Comparison of ENCODE assay signal across 13 mouse cellular contexts in the genomic region with DNA sequence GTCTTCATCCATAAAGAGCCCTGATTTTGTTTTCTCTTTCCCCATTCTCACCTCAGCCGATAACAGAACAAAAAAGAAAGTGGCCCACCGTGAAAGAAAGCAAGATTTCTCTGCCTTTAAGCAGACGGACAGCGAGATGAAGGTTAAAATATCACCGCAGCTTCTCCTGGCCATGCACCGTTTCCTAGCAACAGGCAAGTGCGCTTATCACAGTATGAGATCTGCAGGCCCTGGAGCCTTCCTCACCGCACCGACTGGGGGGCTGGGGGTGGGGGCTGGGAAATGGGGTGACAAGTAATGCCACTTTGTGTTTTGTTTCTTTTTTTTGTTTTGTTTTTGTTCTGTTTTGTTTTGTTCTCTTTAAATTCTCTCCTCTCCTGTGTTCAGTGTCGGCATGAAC.
DNase-seq lines count a peak whose midpoint lies in the region; ATAC-seq lines count a peak whose summit lies in the region.
"Had no signal": no experiment of that assay in that cellular context is flagged by ENCODE, and none has a peak within 500 bp of the region (broad histone marks: within the 10 kb centered on the region; RNA-seq: fewer than 3 reads in every experiment).

No protein-coding gene starts in this region.

- no peak overlapping the region for H3K27ac ChIP-seq in heart, embryonic 11.5 days (ENCODE audit: low read depth, low read length)
- H3K27ac ChIP-seq in hindbrain, embryonic 15.5 days (replicated peaks): peak overlapping the region; percentile 62
- H3K27ac ChIP-seq in neural tube, embryonic 14.5 days (ENCODE audit: low read depth, low read length): peak overlapping the region; percentile 35; the same call in 1 of the 2 replicates
- H3K27ac ChIP-seq: kidney, postnatal 0 days; limb, embryonic 15.5 days had no signal

- WGBS in heart, embryonic 11.5 days (ENCODE audit: insufficient replicate concordance): 36% methylated on average over 10 of the region's 10 CpGs
- WGBS in hindbrain, embryonic 15.5 days: 14% methylated on average over 10 of the region's 10 CpGs
- 19% methylated on average over 10 of the region's 10 CpGs for WGBS in neural tube, embryonic 14.5 days

- no peaks in the 10 kb centered on the region for H3K27me3 ChIP-seq in heart, embryonic 11.5 days (ENCODE audit: control insufficient read depth, insufficient read depth, low read length)
- no peaks in the 10 kb centered on the region for H3K27me3 ChIP-seq in hindbrain, embryonic 15.5 days
- H3K27me3 ChIP-seq in neural tube, embryonic 14.5 days (ENCODE audit: control insufficient read depth, insufficient read depth, low read length): no peaks in the 10 kb centered on the region
- H3K27me3 ChIP-seq: limb, embryonic 15.5 days had no signal

- H3K36me3 ChIP-seq in heart, embryonic 11.5 days (ENCODE audit: control insufficient read depth, insufficient read depth, low read length): no peaks in the 10 kb centered on the region
- no peaks in the 10 kb centered on the region for H3K36me3 ChIP-seq in hindbrain, embryonic 15.5 days
- H3K36me3 ChIP-seq in neural tube, embryonic 14.5 days (ENCODE audit: control insufficient read depth, insufficient read depth, low read length): no peaks in the 10 kb centered on the region

- DNase-seq in heart, postnatal 4 days: no peak
- peak; percentile 11 for DNase-seq in retina, embryonic 14.5 days (ENCODE audit: low spot score)
- no peak for DNase-seq in retina, postnatal 1 day
- DNase-seq in cerebellum, adult 11-12 months: no peak
- DNase-seq in frontal cortex, postnatal 36 days (ENCODE audit: low spot score in 2 of 2): no peak
- DNase-seq: B cell, adult 2 months; cerebellum, postnatal 36 days had no signal

- H3K4me1 ChIP-seq in heart, embryonic 11.5 days (ENCODE audit: control insufficient read depth, insufficient read depth, low read length): peaks cover 23% of the 10 kb centered on the region
- peaks cover 18% of the 10 kb centered on the region for H3K4me1 ChIP-seq in hindbrain, embryonic 15.5 days (replicated peaks)
- H3K4me1 ChIP-seq in neural tube, embryonic 14.5 days (ENCODE audit: control insufficient read depth, insufficient read depth, low read length): 0 out of 2 replicates have a peak, but pooled peaks cover 7% of the 10 kb centered on the region
- H3K4me1 ChIP-seq: limb, embryonic 15.5 days had no signal

- H3K9ac ChIP-seq in heart, embryonic 11.5 days (ENCODE audit: low read depth, low read length): no peak overlapping the region
- no peak overlapping the region for H3K9ac ChIP-seq in hindbrain, embryonic 15.5 days
- H3K9ac ChIP-seq in neural tube, embryonic 14.5 days (replicated peaks; ENCODE audit: low read depth, low read length): no peak overlapping the region
- H3K9ac ChIP-seq: limb, embryonic 15.5 days had no signal

- no peak overlapping the region for H3K4me3 ChIP-seq in heart, embryonic 11.5 days (ENCODE audit: low read depth, low read length)
- H3K4me3 ChIP-seq in hindbrain, embryonic 15.5 days: no peak overlapping the region
- no peak overlapping the region for H3K4me3 ChIP-seq in neural tube, embryonic 14.5 days (ENCODE audit: low read depth, low read length)
- H3K4me3 ChIP-seq: limb, embryonic 15.5 days; megakaryocyte, embryonic 14.5 days had no signal

- no peaks in the 10 kb centered on the region for H3K9me3 ChIP-seq in heart, embryonic 11.5 days (replicated peaks; ENCODE audit: control insufficient read depth, low read length)
- H3K9me3 ChIP-seq in hindbrain, embryonic 15.5 days: no peaks in the 10 kb centered on the region
- H3K9me3 ChIP-seq in neural tube, embryonic 14.5 days (ENCODE audit: control insufficient read depth, low read length): no peaks in the 10 kb centered on the region
- H3K9me3 ChIP-seq: limb, embryonic 15.5 days; megakaryocyte, embryonic 14.5 days had no signal

- ATAC-seq in heart, embryonic 11.5 days (replicated peaks; ENCODE audit: insufficient number of reproducible peaks, low FRiP score, low TSS enrichment): no peak
- ATAC-seq in hindbrain, embryonic 15.5 days (ENCODE audit: low FRiP score, low read depth): no peak
- ATAC-seq in neural tube, embryonic 14.5 days (ENCODE audit: low read depth): no peak

- H3K4me2 ChIP-seq in heart, embryonic 11.5 days: peak overlapping the region; percentile 4; the same call in 1 of the 2 replicates
- H3K4me2 ChIP-seq in hindbrain, embryonic 15.5 days: peak overlapping the region; percentile 17; the same call in 1 of the 2 replicates
- no peak overlapping the region for H3K4me2 ChIP-seq in neural tube, embryonic 14.5 days (ENCODE audit: low read depth, low read length)
- H3K4me2 ChIP-seq: limb, embryonic 15.5 days had no signal
